Mouse (Mus musculus): ENCODE results near the gene Emid1. TPM values are rescaled to one million over a fixed set of nuclear protein-coding genes. Genes with fewer than 3 reads are reported as not detected.

The Emid1 gene
- polyA plus RNA-seq, 1 experiment from 2014 or later = 22.2 TPM

GRCm38 (mm10) chr11:5075760-5076159, 76.3 kb downstream of the Emid1 start:
- Histone ChIP-seq H3K4me2 (ENCODE audit: low read depth, low read length, severe bottlenecking) (no peak overlapping the region), H3K9ac (ENCODE audit: low read length) (no peak overlapping the region), H3K4me1 (replicated peaks; ENCODE audit: control insufficient read depth, insufficient read depth, low read length) (no peaks in the 10 kb centered on the region), H3K36me3 (ENCODE audit: control insufficient read depth, insufficient read depth, low read length) (peaks cover 26% of the 10 kb centered on the region), H3K27ac (ENCODE audit: low read depth, low read length) (no peak overlapping the region), H3K27me3 (ENCODE audit: control insufficient read depth, insufficient read depth, low read length) (no peaks in the 10 kb centered on the region), H3K4me3 (ENCODE audit: low read depth, low read length) (no peak overlapping the region), H3K9me3 (ENCODE audit: control insufficient read depth, low read length) (no peaks in the 10 kb centered on the region)
- no peak for ATAC-seq (replicated peaks; ENCODE audit: low FRiP score)
- no peak for DNase-seq (ENCODE audit: low spot score)

GRCm38 (mm10) chr11:5074882-5075281, 77.2 kb downstream of the Emid1 start:
- no peak for ATAC-seq (replicated peaks; ENCODE audit: low FRiP score)
- H3K4me3 ChIP-seq (ENCODE audit: low read depth, low read length) = no peak overlapping the region

GRCm38 (mm10) chr11:5068126-5068971, 83.7 kb downstream of the Emid1 start:
- WGBS = 83% methylated on average over 9 of the region's 9 CpGs
- H3K9ac ChIP-seq (ENCODE audit: low read length) = no peak overlapping the region
- H3K9me3 ChIP-seq (ENCODE audit: control insufficient read depth, low read length) = no peaks in the 10 kb centered on the region
- peaks cover 7% of the 10 kb centered on the region; the same call in 1 of the 2 replicates for H3K4me1 ChIP-seq (replicated peaks; ENCODE audit: control insufficient read depth, insufficient read depth, low read length)
- H3K36me3 ChIP-seq (ENCODE audit: control insufficient read depth, insufficient read depth, low read length) = peaks cover 40% of the 10 kb centered on the region
- no peak overlapping the region for H3K4me3 ChIP-seq (ENCODE audit: low read depth, low read length)
- H3K27ac ChIP-seq (ENCODE audit: low read depth, low read length) = no peak overlapping the region
- peaks cover 14% of the 10 kb centered on the region for H3K27me3 ChIP-seq (ENCODE audit: control insufficient read depth, insufficient read depth, low read length)
- DNase-seq (ENCODE audit: low spot score) = no peak
- no peak overlapping the region for H3K4me2 ChIP-seq (ENCODE audit: low read depth, low read length, severe bottlenecking)
- ATAC-seq (replicated peaks; ENCODE audit: low FRiP score) = no peak

More at GRCm38 (mm10) chr11:5074882-5075281, 77.2 kb downstream of the Emid1 start:
- Histone ChIP-seq H3K36me3 (ENCODE audit: control insufficient read depth, insufficient read depth, low read length) (peaks cover 29% of the 10 kb centered on the region), H3K27ac (ENCODE audit: low read depth, low read length) (no peak overlapping the region), H3K4me1 (replicated peaks; ENCODE audit: control insufficient read depth, insufficient read depth, low read length) (no peaks in the 10 kb centered on the region), H3K27me3 (ENCODE audit: control insufficient read depth, insufficient read depth, low read length) (no peaks in the 10 kb centered on the region), H3K9ac (ENCODE audit: low read length) (no peak overlapping the region), H3K4me2 (ENCODE audit: low read depth, low read length, severe bottlenecking) (no peak overlapping the region), H3K9me3 (ENCODE audit: control insufficient read depth, low read length) (no peaks in the 10 kb centered on the region)
- 75% methylated on average over 4 of the region's 4 CpGs for WGBS
- DNase-seq (ENCODE audit: low spot score) = peak; percentile 55

- no peaks in the 10 kb centered on the region for H3K9me3 ChIP-seq (ENCODE audit: control insufficient read depth, low read length)
- ATAC-seq (replicated peaks; ENCODE audit: low FRiP score) = no peak
Measured at GRCm38 (mm10) chr11:5067063-5067462, 85.0 kb downstream of the Emid1 start.

GRCm38 (mm10) chr11:5065056-5065821, 86.8 kb downstream of the Emid1 start, which contains the start of gene Gas2l1:
Gene Gas2l1 (minus strand): TSS chr11:5065327.
- Histone ChIP-seq H3K27me3 (ENCODE audit: control insufficient read depth, insufficient read depth, low read length) (peaks cover 43% of the 10 kb centered on the region), H3K4me3 (ENCODE audit: low read depth, low read length) (peak within 1 kb of the TSS; percentile 55), H3K4me2 (ENCODE audit: low read depth, low read length, severe bottlenecking) (peak within 1 kb of the TSS; percentile 82), H3K9me3 (ENCODE audit: control insufficient read depth, low read length) (no peaks in the 10 kb centered on the region), H3K9ac (ENCODE audit: low read length) (peak within 1 kb of the TSS; percentile 51), H3K36me3 (ENCODE audit: control insufficient read depth, insufficient read depth, low read length) (peaks cover 13% of the 10 kb centered on the region), H3K27ac (ENCODE audit: low read depth, low read length) (0 out of 2 replicates have a peak within 1 kb of the TSS, but pooled peaks have one; percentile 4), H3K4me1 (replicated peaks; ENCODE audit: control insufficient read depth, insufficient read depth, low read length) (peaks cover 26% of the 10 kb centered on the region)
- WGBS = under 1% methylated on average over 48 of the region's 50 CpGs
- ATAC-seq (replicated peaks; ENCODE audit: low FRiP score) = peak; percentile 83
- DNase-seq (ENCODE audit: low spot score) = peak; percentile 93

More at GRCm38 (mm10) chr11:5067063-5067462, 85.0 kb downstream of the Emid1 start:
- H3K27ac ChIP-seq (ENCODE audit: low read depth, low read length) = no peak overlapping the region
- DNase-seq (ENCODE audit: low spot score) = no peak
- H3K4me2 ChIP-seq (ENCODE audit: low read depth, low read length, severe bottlenecking) = no peak overlapping the region
- peaks cover 14% of the 10 kb centered on the region for H3K4me1 ChIP-seq (replicated peaks; ENCODE audit: control insufficient read depth, insufficient read depth, low read length)
- peaks cover 26% of the 10 kb centered on the region for H3K27me3 ChIP-seq (ENCODE audit: control insufficient read depth, insufficient read depth, low read length)
- peaks cover 27% of the 10 kb centered on the region for H3K36me3 ChIP-seq (ENCODE audit: control insufficient read depth, insufficient read depth, low read length)
- no peak overlapping the region for H3K9ac ChIP-seq (ENCODE audit: low read length)
- no peak overlapping the region for H3K4me3 ChIP-seq (ENCODE audit: low read depth, low read length)

GRCm38 (mm10) chr11:5064282-5065055, 87.6 kb downstream of the Emid1 start:
- H3K36me3 ChIP-seq (ENCODE audit: control insufficient read depth, insufficient read depth, low read length) = peaks cover 12% of the 10 kb centered on the region
- 16% methylated on average over 38 of the region's 38 CpGs for WGBS
- no peak overlapping the region for H3K27ac ChIP-seq (ENCODE audit: low read depth, low read length)
- peaks cover 28% of the 10 kb centered on the region for H3K4me1 ChIP-seq (replicated peaks; ENCODE audit: control insufficient read depth, insufficient read depth, low read length)
- H3K4me3 ChIP-seq (ENCODE audit: low read depth, low read length) = peak overlapping the region; percentile 55
- H3K27me3 ChIP-seq (ENCODE audit: control insufficient read depth, insufficient read depth, low read length) = peaks cover 51% of the 10 kb centered on the region
- peak; percentile 50 for DNase-seq (ENCODE audit: low spot score)
- no peak for ATAC-seq (replicated peaks; ENCODE audit: low FRiP score)
- peak overlapping the region; percentile 51 for H3K9ac ChIP-seq (ENCODE audit: low read length)
- H3K9me3 ChIP-seq (ENCODE audit: control insufficient read depth, low read length) = no peaks in the 10 kb centered on the region
- peak overlapping the region; percentile 82 for H3K4me2 ChIP-seq (ENCODE audit: low read depth, low read length, severe bottlenecking)

GRCm38 (mm10) chr11:5063561-5064281, 88.3 kb downstream of the Emid1 start:
- WGBS = 60% methylated on average over 30 of the region's 31 CpGs
- Histone ChIP-seq H3K27me3 (ENCODE audit: control insufficient read depth, insufficient read depth, low read length) (peaks cover 59% of the 10 kb centered on the region), H3K4me3 (ENCODE audit: low read depth, low read length) (peak overlapping the region; percentile 55; the same call in 1 of the 2 replicates), H3K27ac (ENCODE audit: low read depth, low read length) (no peak overlapping the region), H3K9ac (ENCODE audit: low read length) (peak overlapping the region; percentile 12; the same call in 1 of the 2 replicates), H3K4me1 (replicated peaks; ENCODE audit: control insufficient read depth, insufficient read depth, low read length) (peaks cover 28% of the 10 kb centered on the region), H3K36me3 (ENCODE audit: control insufficient read depth, insufficient read depth, low read length) (peaks cover 5% of the 10 kb centered on the region), H3K4me2 (ENCODE audit: low read depth, low read length, severe bottlenecking) (peak overlapping the region; percentile 82), H3K9me3 (ENCODE audit: control insufficient read depth, low read length) (no peaks in the 10 kb centered on the region)
- DNase-seq (ENCODE audit: low spot score) (peak; percentile 64), ATAC-seq (replicated peaks; ENCODE audit: low FRiP score) (no peak)
